Mouse (Mus musculus) embryonic facial prominence, embryonic 12.5 days (tissue): ENCODE results near the gene F2r. TPM values are rescaled to one million over a fixed set of nuclear protein-coding genes. Genes with fewer than 3 reads are reported as not detected.

Source experiments
- ATAC-seq: fragments of 200-750 bp; cut with Nextera tagmentation; 2 replicates; pipeline ENCODE4 v1.8.0; 2017; ENCODE audit not compliant: insufficient number of reproducible peaks, insufficient read depth, low FRiP score, low TSS enrichment
- H3K27ac ChIP-seq: fragments of 300-500 bp; sonication (generic); 2 replicates; pipeline ENCODE4 v1.5.1; 2016; ENCODE audit warnings: mild to moderate bottlenecking
- H3K27me3 ChIP-seq: fragments of 300-500 bp; sonication (generic); 2 replicates; pipeline ENCODE4 v1.6.1; 2016; ENCODE audit warnings: mild to moderate bottlenecking, moderate library complexity
- H3K36me3 ChIP-seq: fragments of 300-500 bp; sonication (generic); 2 replicates; pipeline ENCODE4 v1.6.1; 2016; ENCODE audit warnings: mild to moderate bottlenecking
- H3K4me1 ChIP-seq: fragments of 300-500 bp; sonication (generic); 2 replicates; pipeline ENCODE4 v1.6.1; 2016
- H3K4me2 ChIP-seq: fragments of 300-500 bp; sonication (generic); replicated peaks from 2 replicates; pipeline ENCODE4 v1.6.1; 2016; ENCODE audit warnings: mild to moderate bottlenecking, moderate library complexity
- H3K4me3 ChIP-seq: fragments of 300-500 bp; sonication (generic); 2 replicates; pipeline ENCODE4 v1.5.1; 2016; ENCODE audit warnings: mild to moderate bottlenecking
- H3K9ac ChIP-seq: fragments of 300-500 bp; sonication (generic); 2 replicates; pipeline ENCODE4 v1.6.1; 2016; ENCODE audit warnings: mild to moderate bottlenecking, moderate library complexity
- H3K9me3 ChIP-seq: fragments of 300-500 bp; sonication (generic); 2 replicates; pipeline ENCODE4 v1.6.1; 2016; ENCODE audit warnings: mild to moderate bottlenecking, moderate library complexity
- WGBS: fragments of 180-500 bp; shearing (Covaris S2); methylation state at CpG from one replicate; pipeline ENCODE4 v1.1.7; 2016; 5-methylcytosine and 5-hydroxymethylcytosine counted together
- polyA plus RNA-seq: library from polyadenylated mRNA; unstranded; fragments of >200 nt; fragmentation: Nextera tagmentation; extraction: Ambion mirVana; gene quantifications from 2 replicates; pipeline ENCODE4 v1.2.1, GENCODE M21; 2016

The F2r gene
- polyA plus RNA-seq, 1 experiment from 2014 or later = 108 TPM

- no peaks in the 10 kb centered on the region for H3K9me3 ChIP-seq
- H3K36me3 ChIP-seq = peaks cover 35% of the 10 kb centered on the region
- H3K4me1 ChIP-seq = peaks cover 14% of the 10 kb centered on the region
- ATAC-seq = no peak
- H3K27me3 ChIP-seq = no peaks in the 10 kb centered on the region
- H3K4me3 ChIP-seq = no peak overlapping the region
- H3K27ac ChIP-seq = no peak overlapping the region
- H3K4me2 ChIP-seq = no peak overlapping the region
- no peak overlapping the region for H3K9ac ChIP-seq
- WGBS = 82% methylated on average over 16 of the region's 16 CpGs
Measured at GRCm38 (mm10) chr13:95610786-95611562, 7.3 kb downstream of the F2r start.

- no peaks in the 10 kb centered on the region for H3K4me1 ChIP-seq
- H3K9me3 ChIP-seq = no peaks in the 10 kb centered on the region
- no peak for ATAC-seq
- WGBS = 87% methylated on average over 2 of the region's 2 CpGs
- H3K4me3 ChIP-seq = no peak overlapping the region
- no peak overlapping the region for H3K4me2 ChIP-seq
- no peaks in the 10 kb centered on the region for H3K27me3 ChIP-seq
- peaks cover 47% of the 10 kb centered on the region for H3K36me3 ChIP-seq
- H3K27ac ChIP-seq = no peak overlapping the region
- H3K9ac ChIP-seq = no peak overlapping the region
Measured at GRCm38 (mm10) chr13:95609088-95609420, 9.2 kb downstream of the F2r start.

GRCm38 (mm10) chr13:95608416-95609087 is 9.7 kb downstream of the F2r start:
- Histone ChIP-seq H3K27me3 (no peaks in the 10 kb centered on the region), H3K4me2 (no peak overlapping the region), H3K27ac (no peak overlapping the region), H3K4me3 (no peak overlapping the region), H3K4me1 (no peaks in the 10 kb centered on the region), H3K9ac (no peak overlapping the region), H3K36me3 (peaks cover 51% of the 10 kb centered on the region), H3K9me3 (no peaks in the 10 kb centered on the region)
- no peak for ATAC-seq
- WGBS = 90% methylated on average over 6 of the region's 6 CpGs

DNA sequence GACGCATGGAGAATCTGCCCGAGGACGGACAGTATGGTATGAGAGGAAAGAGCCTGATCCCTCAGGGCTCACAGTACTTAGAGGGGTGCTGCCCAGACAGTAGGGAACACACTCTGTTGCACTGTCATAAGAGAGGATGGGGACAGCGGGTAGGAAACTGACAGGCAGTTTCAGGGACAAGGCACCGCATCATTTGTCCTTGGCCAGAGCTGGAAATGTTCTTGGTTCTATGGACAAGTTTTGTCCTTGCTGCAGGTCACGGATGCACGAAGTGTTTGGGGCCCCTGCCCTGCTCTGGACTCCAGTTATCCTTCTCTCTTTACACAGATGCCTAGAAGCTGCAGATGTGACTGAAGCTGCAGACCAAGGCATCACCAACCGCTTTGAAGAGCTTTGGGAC is 11.3 kb downstream of the F2r start:
- Histone ChIP-seq H3K27ac (no peak overlapping the region), H3K9me3 (no peaks in the 10 kb centered on the region), H3K9ac (no peak overlapping the region), H3K4me3 (no peak overlapping the region), H3K36me3 (peaks cover 61% of the 10 kb centered on the region), H3K4me1 (no peaks in the 10 kb centered on the region), H3K4me2 (no peak overlapping the region), H3K27me3 (no peaks in the 10 kb centered on the region)
- 90% methylated on average over 8 of the region's 8 CpGs for WGBS
- ATAC-seq = no peak

GRCm38 (mm10) chr13:95604288-95604687 is 14.0 kb downstream of the F2r start:
- ATAC-seq = no peak
- Histone ChIP-seq H3K4me2 (no peak overlapping the region), H3K27ac (no peak overlapping the region), H3K36me3 (peaks cover 56% of the 10 kb centered on the region), H3K27me3 (no peaks in the 10 kb centered on the region), H3K9ac (no peak overlapping the region), H3K4me3 (no peak overlapping the region), H3K9me3 (no peaks in the 10 kb centered on the region), H3K4me1 (no peaks in the 10 kb centered on the region)
- WGBS = 97% methylated on average over 25 of the region's 25 CpGs

DNA sequence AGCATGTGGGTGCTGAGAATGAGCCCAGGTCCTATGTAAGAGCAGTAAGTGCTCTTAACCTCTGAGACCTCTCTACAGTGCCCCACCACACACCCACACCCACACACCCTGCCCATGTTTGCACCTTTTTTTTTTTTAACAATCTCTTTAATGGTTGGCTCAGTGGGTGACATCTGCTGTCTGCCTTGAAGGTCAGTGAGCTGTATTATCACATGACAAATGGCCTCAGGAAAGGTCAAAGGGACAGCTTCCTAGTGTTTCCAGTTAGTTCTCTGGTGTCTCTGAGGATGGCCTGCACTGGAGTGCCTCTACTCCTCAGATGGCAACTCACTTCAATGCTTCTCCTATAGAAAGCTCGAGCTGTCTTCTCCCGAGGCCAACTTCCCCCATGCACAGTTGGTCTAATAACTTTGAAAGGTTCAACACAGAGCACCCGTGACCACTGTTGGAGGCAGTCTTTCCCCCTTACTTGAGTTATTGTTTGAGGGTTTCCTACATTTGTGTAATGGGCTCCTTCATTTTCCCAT is 18.4 kb downstream of the F2r start:
- no peaks in the 10 kb centered on the region for H3K27me3 ChIP-seq
- no peaks in the 10 kb centered on the region for H3K4me1 ChIP-seq
- ATAC-seq = no peak
- no peak overlapping the region for H3K9ac ChIP-seq
- no peak overlapping the region for H3K4me3 ChIP-seq
- no peaks in the 10 kb centered on the region for H3K9me3 ChIP-seq
- H3K4me2 ChIP-seq = no peak overlapping the region
- H3K36me3 ChIP-seq = peaks cover 35% of the 10 kb centered on the region
- 70% methylated on average over 3 of the region's 3 CpGs for WGBS
- no peak overlapping the region for H3K27ac ChIP-seq

DNA sequence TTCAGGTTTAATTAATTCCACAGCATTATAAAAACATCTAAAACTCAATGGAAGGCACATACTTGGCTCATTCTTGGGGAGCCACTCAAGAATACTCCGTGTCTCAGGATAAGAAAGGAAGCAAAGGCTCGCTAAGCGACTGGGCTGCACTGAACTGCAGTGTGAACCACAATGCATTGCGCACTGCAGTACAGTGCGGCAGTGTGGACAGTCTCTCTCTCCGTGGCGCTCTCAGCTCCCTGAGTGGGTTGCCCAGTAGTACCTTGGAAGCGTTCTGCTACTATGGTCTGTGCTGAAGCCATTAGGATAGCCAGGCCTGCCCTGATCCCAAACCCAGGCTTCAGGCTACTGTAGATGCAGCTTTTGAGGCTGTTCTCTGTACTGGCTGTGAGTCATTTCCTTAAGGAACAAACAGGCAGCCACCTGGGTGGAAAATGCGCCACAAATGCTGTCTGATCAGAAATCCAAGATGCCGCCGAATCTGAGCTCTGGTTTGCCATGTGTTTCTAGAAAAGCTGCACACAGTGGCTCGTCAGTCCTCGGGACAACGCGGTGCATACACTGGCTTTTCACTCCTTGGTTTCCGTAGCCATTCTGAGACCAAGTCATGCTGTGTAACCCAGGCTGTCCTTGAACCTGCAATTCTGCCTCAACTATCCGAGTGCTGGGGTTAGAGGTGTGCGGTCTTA is 19.9 kb downstream of the F2r start:
- no peak for ATAC-seq
- WGBS = 85% methylated on average over 18 of the region's 18 CpGs
- no peak overlapping the region for H3K9ac ChIP-seq
- no peak overlapping the region for H3K4me2 ChIP-seq
- no peak overlapping the region for H3K4me3 ChIP-seq
- no peak overlapping the region for H3K27ac ChIP-seq
- no peaks in the 10 kb centered on the region for H3K4me1 ChIP-seq
- H3K27me3 ChIP-seq = no peaks in the 10 kb centered on the region
- peaks cover 20% of the 10 kb centered on the region for H3K36me3 ChIP-seq
- no peaks in the 10 kb centered on the region for H3K9me3 ChIP-seq

GRCm38 (mm10) chr13:95597578-95597977 is 20.7 kb downstream of the F2r start:
- Histone ChIP-seq H3K4me2 (no peak overlapping the region), H3K9ac (no peak overlapping the region), H3K4me3 (no peak overlapping the region), H3K9me3 (no peaks in the 10 kb centered on the region), H3K36me3 (peaks cover 12% of the 10 kb centered on the region), H3K27ac (no peak overlapping the region), H3K27me3 (no peaks in the 10 kb centered on the region), H3K4me1 (no peaks in the 10 kb centered on the region)
- no peak for ATAC-seq
- WGBS = 86% methylated on average over 10 of the region's 10 CpGs

DNA sequence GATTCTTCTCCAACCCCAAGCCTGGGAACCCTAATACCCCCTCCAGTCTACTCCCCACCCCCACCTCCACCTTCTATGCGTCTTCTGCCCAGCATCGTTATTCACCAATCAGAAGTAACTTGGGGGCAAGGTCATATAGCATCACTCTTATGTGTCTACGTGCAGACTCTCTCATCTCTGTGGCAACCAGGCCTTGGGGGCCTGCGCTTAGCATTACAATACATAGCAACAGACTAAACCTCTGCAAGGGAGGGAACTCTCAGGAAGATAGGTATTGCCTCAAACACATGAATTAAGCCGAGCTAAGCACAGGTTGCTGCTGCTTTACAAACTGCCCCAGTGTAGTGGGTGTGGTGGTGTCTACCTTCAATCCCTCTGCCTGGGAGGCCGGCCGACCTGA is 21.6 kb downstream of the F2r start:
- Histone ChIP-seq H3K27ac (no peak overlapping the region), H3K4me2 (no peak overlapping the region), H3K9me3 (no peaks in the 10 kb centered on the region), H3K4me1 (no peaks in the 10 kb centered on the region), H3K9ac (no peak overlapping the region), H3K4me3 (no peak overlapping the region), H3K27me3 (no peaks in the 10 kb centered on the region), H3K36me3 (peaks cover 9% of the 10 kb centered on the region)
- 81% methylated on average over 7 of the region's 7 CpGs for WGBS
- no peak for ATAC-seq

DNA sequence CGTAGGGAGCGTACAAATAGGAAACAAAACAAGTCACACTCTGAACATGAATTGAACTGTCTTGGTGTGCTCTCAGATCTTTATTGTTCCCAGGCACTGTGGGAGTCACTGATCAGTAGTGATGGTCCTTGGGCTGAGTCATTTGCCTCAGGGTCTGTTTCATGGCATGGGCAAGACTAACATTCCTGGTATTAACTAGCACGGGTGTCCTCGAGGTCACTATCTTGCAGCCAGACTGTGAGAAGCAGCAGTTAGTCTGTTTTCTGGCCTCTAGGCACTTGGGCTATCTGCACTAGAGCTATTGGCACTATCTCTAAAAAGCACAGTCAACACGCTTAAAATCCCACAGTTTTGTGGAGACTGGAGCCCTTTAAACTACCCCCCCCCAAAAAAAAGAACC is 22.4 kb downstream of the F2r start:
- WGBS = 46% methylated on average over 5 of the region's 5 CpGs
- H3K27ac ChIP-seq = no peak overlapping the region
- no peak overlapping the region for H3K9ac ChIP-seq
- peaks cover 2% of the 10 kb centered on the region; the same call in 1 of the 2 replicates for H3K36me3 ChIP-seq
- H3K27me3 ChIP-seq = no peaks in the 10 kb centered on the region
- H3K4me2 ChIP-seq = no peak overlapping the region
- ATAC-seq = no peak
- no peaks in the 10 kb centered on the region for H3K4me1 ChIP-seq
- no peak overlapping the region for H3K4me3 ChIP-seq
- no peaks in the 10 kb centered on the region for H3K9me3 ChIP-seq

DNA sequence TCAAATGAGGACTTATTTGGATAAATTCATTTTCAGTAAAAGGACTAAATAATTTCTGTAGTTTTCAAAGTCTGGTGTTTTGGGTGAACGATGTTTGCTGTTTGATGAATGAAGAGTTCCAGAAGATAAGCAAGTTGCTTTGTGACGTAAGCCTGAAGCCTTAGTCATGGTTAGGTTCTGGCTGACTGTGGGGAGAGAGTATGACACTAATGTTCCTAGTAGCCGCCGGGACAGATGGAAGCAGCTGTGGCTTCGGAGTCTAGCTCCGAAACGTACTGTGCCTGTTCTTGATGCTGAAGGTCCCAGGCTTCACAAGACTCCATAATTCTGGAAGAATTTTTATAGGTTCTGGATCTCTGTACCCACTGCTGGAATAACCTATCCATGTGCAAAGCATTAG is 22.9 kb downstream of the F2r start:
- H3K4me3 ChIP-seq = no peak overlapping the region
- no peak overlapping the region for H3K4me2 ChIP-seq
- ATAC-seq = no peak
- H3K4me1 ChIP-seq = no peaks in the 10 kb centered on the region
- H3K27ac ChIP-seq = no peak overlapping the region
- no peaks in the 10 kb centered on the region for H3K9me3 ChIP-seq
- 71% methylated on average over 7 of the region's 7 CpGs for WGBS
- no peak overlapping the region for H3K9ac ChIP-seq
- H3K27me3 ChIP-seq = no peaks in the 10 kb centered on the region
- no peaks in the 10 kb centered on the region for H3K36me3 ChIP-seq

- Histone ChIP-seq H3K36me3 (no peaks in the 10 kb centered on the region), H3K9ac (no peak overlapping the region), H3K27me3 (no peaks in the 10 kb centered on the region), H3K9me3 (no peaks in the 10 kb centered on the region), H3K27ac (no peak overlapping the region), H3K4me3 (no peak overlapping the region), H3K4me1 (no peaks in the 10 kb centered on the region), H3K4me2 (no peak overlapping the region)
- no peak for ATAC-seq
- WGBS = 62% methylated on average over 10 of the region's 10 CpGs
Measured at GRCm38 (mm10) chr13:95592860-95593259, 25.4 kb downstream of the F2r start.
